Mouse (Mus musculus) midbrain, embryonic 15.5 days (tissue): ENCODE measurements around the gene Zcchc8. TPM values are rescaled to one million over a fixed set of nuclear protein-coding genes. Genes with fewer than 3 reads are reported as not detected.

Source experiments
- ATAC-seq: fragments of 200-750 bp; cut with Nextera tagmentation; replicated peaks from 2 replicates; pipeline ENCODE4 v1.8.0; 2017; ENCODE audit warnings: moderate TSS enrichment
- H3K27ac ChIP-seq: fragments of 300-500 bp; sonication (generic); 2 replicates; pipeline ENCODE4 v1.5.1; 2015; ENCODE audit warnings: mild to moderate bottlenecking, inconsistent platforms
- H3K27me3 ChIP-seq: fragments of 300-500 bp; sonication (generic); replicated peaks from 2 replicates; pipeline ENCODE4 v1.6.1; 2015; ENCODE audit warnings: inconsistent platforms
- H3K36me3 ChIP-seq: fragments of 300-500 bp; sonication (generic); replicated peaks from 2 replicates; pipeline ENCODE4 v1.6.1; 2015; ENCODE audit warnings: inconsistent platforms
- H3K4me1 ChIP-seq: fragments of 300-500 bp; sonication (generic); 2 replicates; pipeline ENCODE4 v1.6.1; 2015; ENCODE audit warnings: inconsistent platforms
- H3K4me2 ChIP-seq: fragments of 300-500 bp; sonication (generic); 2 replicates; pipeline ENCODE4 v1.6.1; 2015; ENCODE audit warnings: inconsistent platforms, mild to moderate bottlenecking, moderate library complexity
- H3K4me3 ChIP-seq: fragments of 300-500 bp; sonication (generic); 2 replicates; pipeline ENCODE4 v1.5.1; 2015; ENCODE audit warnings: mild to moderate bottlenecking, inconsistent platforms
- H3K9ac ChIP-seq: fragments of 300-500 bp; sonication (generic); 2 replicates; pipeline ENCODE4 v1.6.1; 2015; ENCODE audit warnings: mild to moderate bottlenecking, inconsistent platforms
- H3K9me3 ChIP-seq: fragments of 300-500 bp; sonication (generic); 2 replicates; pipeline ENCODE4 v1.6.1; 2016; ENCODE audit warnings: inconsistent platforms
- WGBS: fragments of 180-500 bp; shearing (Covaris S2); methylation state at CpG from one replicate; pipeline ENCODE4 v1.1.7; 2015; ENCODE audit warnings: mixed read lengths; 5-methylcytosine and 5-hydroxymethylcytosine counted together
- polyA plus RNA-seq: library from polyadenylated mRNA; unstranded; fragments of >200 nt; fragmentation: Nextera tagmentation; extraction: Ambion mirVana; gene quantifications from 2 replicates; pipeline ENCODE4 v1.2.1, GENCODE M21; 2015

Zcchc8 gene
- polyA plus RNA-seq, 1 experiment from 2014 or later = 68.0 TPM

DNA sequence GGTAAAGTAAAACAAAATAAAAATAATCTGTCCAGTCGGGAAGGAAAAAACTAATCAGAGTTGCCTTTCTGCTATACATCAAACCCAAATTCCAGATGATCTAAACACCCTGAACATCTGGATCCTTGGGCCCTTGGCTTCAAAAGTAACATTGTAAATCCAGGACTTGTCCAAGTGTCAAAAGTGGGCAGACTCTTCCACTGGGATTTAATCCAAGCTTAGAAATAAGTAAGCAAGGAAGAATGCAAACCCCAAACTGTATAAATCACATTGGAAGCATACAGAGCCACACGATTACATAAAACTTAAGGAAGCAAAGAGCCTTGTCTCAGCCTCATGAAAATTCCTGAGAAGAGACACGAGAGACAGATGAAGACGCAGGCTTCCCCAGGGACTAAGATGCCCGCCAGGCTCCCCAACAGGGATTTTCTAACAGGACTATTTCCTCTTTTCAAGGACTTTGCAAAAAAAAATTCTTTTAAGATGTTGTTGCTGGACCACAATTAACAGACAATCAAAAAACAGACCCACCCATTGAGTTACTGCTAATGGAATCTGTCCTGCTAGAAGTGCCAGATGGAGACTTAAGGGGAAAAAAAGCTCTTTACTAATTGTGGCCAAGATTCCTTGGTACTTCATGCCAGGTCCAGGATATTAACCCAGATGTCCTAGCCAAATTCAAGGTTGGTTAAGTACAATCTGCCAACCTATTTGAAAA is 41.2 kb downstream of the Zcchc8 start:
- H3K4me2 ChIP-seq = no peak overlapping the region
- no peaks in the 10 kb centered on the region for H3K36me3 ChIP-seq
- no peak for ATAC-seq
- no peak overlapping the region for H3K4me3 ChIP-seq
- no peak overlapping the region for H3K9ac ChIP-seq
- H3K4me1 ChIP-seq = peaks cover 32% of the 10 kb centered on the region
- H3K9me3 ChIP-seq = no peaks in the 10 kb centered on the region
- no peaks in the 10 kb centered on the region for H3K27me3 ChIP-seq
- H3K27ac ChIP-seq = no peak overlapping the region
- WGBS = 34% methylated on average over 5 of the region's 5 CpGs

DNA sequence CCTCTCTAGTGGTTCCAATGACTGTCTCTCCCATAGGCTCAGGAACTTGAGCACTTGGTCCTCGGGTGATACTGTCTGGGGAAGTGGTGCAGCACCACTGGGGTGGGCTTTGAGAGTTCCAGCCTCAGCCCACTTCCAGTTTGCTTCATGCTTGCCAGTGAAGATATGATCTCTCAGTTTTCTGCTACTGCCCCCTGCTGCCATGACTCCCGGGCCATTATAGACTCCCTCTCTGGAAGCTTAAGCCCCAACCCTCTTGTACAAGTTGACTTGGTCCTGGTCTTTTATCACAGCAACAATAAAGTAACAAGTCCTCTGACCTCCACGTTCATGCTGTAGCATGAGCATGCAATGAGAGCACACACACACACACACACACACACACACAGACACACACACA is 41.8 kb downstream of the Zcchc8 start:
- no peak overlapping the region for H3K27ac ChIP-seq
- H3K4me2 ChIP-seq = no peak overlapping the region
- no peaks in the 10 kb centered on the region for H3K27me3 ChIP-seq
- H3K9me3 ChIP-seq = no peaks in the 10 kb centered on the region
- WGBS = 78% methylated on average over 3 of the region's 3 CpGs
- ATAC-seq = no peak
- H3K4me1 ChIP-seq = peaks cover 32% of the 10 kb centered on the region
- H3K36me3 ChIP-seq = no peaks in the 10 kb centered on the region
- H3K4me3 ChIP-seq = no peak overlapping the region
- H3K9ac ChIP-seq = no peak overlapping the region

DNA sequence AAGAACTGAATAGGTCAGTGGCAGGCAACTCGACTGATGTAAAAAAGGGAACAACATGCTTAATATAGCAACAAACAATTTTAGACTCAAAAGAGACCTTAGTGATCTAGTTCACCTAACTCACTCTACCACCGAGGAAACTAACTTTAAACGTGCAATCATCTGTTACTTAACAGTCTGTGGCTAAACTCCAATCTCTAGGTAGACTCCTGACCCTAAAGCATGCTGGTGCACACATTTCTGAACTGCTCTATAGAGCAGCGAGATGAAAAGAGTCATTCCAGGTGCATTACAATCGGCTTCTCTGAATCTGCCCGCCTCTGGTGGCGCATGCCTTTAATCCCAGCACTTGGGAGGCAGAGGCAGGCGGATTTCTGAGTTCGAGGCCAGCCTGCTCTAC is 45.2 kb downstream of the Zcchc8 start:
- no peak overlapping the region for H3K9ac ChIP-seq
- no peak overlapping the region for H3K27ac ChIP-seq
- no peaks in the 10 kb centered on the region for H3K36me3 ChIP-seq
- ATAC-seq = no peak
- H3K4me2 ChIP-seq = no peak overlapping the region
- no peak overlapping the region for H3K4me3 ChIP-seq
- peaks cover 18% of the 10 kb centered on the region for H3K4me1 ChIP-seq
- no peaks in the 10 kb centered on the region for H3K27me3 ChIP-seq
- WGBS = 88% methylated on average over 9 of the region's 9 CpGs
- no peaks in the 10 kb centered on the region for H3K9me3 ChIP-seq

DNA sequence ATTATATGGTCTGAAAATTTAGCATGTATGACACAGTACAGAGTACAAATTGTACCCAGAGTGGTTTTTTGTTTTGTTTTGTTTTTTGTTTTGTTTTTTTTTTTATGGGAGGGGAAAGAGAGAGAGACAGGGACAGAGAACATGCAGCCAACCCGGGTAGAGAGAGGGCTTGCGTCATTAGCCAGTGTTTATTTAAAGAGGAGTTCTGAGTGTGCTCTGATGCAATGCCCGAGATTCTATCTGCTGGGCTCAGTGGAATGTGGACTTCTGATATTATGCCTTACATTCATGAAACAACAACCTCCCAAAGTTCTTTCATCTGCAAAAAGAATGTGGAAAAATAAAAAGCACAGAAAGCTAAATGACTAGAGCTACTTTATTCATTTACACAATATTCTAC is 45.7 kb downstream of the Zcchc8 start:
- Histone ChIP-seq H3K36me3 (no peaks in the 10 kb centered on the region), H3K4me3 (no peak overlapping the region), H3K9ac (no peak overlapping the region), H3K27ac (no peak overlapping the region), H3K4me1 (peaks cover 18% of the 10 kb centered on the region), H3K9me3 (no peaks in the 10 kb centered on the region), H3K27me3 (no peaks in the 10 kb centered on the region), H3K4me2 (no peak overlapping the region)
- no peak for ATAC-seq
- WGBS = 68% methylated on average over 3 of the region's 3 CpGs

DNA sequence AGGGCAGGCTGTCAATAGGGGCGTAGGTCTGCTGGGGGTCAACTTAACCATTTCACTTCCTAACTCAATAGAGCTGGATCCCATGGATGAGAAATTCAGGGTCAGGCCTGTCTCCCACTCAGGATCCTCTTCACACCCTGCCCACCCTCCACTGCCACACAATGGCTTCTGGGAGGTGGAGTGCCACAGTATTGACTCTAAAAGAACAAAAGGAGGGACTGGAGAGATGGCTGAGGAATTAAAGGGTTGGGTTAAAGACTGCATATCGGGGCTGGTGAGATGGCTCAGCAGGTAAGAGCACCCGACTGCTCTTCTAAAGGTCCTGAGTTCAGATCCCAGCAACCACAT is 49.5 kb downstream of the Zcchc8 start:
- Histone ChIP-seq H3K4me3 (no peak overlapping the region), H3K27ac (no peak overlapping the region), H3K36me3 (no peaks in the 10 kb centered on the region), H3K4me1 (peaks cover 10% of the 10 kb centered on the region; the same call in 1 of the 2 replicates), H3K9ac (no peak overlapping the region), H3K27me3 (no peaks in the 10 kb centered on the region), H3K9me3 (no peaks in the 10 kb centered on the region), H3K4me2 (no peak overlapping the region)
- ATAC-seq = no peak
- WGBS = 74% methylated on average over 3 of the region's 3 CpGs

DNA sequence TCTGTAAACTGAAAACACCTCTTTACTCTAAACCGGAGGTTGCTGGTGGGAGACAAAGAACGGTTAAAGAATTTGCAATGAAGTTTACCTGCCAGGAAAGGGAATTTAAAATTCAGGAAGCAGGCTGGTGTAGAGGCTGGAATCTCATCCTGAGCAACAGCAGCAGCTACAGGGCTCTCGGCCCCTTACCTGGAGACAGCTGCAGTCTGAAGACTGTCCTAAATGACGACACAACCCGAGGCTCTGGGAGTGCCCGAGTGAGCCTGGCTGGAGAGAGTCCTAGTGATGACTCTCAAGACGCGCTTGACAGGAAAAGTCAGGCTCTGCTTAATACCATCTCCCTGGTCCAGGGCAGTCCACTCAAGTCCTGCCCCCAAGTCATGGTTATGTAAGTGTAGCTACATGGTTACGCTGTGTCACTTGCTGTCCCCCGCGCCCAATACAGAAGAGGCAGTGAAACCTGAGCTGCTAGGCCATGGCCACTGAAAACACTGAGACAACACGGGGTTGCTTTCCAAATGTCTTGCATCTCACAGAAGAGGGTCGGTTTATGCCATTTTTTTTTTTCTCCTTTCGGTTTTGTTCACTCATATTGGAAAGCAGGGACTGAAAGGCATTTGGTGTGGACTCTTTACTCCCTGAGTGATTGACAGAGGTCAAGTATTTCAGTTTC is 50.0 kb downstream of the Zcchc8 start:
- Histone ChIP-seq H3K27me3 (no peaks in the 10 kb centered on the region), H3K27ac (peak overlapping the region; percentile 14; the same call in 1 of the 2 replicates), H3K9ac (no peak overlapping the region), H3K4me1 (peaks cover 10% of the 10 kb centered on the region; the same call in 1 of the 2 replicates), H3K4me2 (no peak overlapping the region), H3K4me3 (no peak overlapping the region), H3K36me3 (no peaks in the 10 kb centered on the region), H3K9me3 (no peaks in the 10 kb centered on the region)
- WGBS = 48% methylated on average over 14 of the region's 14 CpGs
- ATAC-seq = no peak

DNA sequence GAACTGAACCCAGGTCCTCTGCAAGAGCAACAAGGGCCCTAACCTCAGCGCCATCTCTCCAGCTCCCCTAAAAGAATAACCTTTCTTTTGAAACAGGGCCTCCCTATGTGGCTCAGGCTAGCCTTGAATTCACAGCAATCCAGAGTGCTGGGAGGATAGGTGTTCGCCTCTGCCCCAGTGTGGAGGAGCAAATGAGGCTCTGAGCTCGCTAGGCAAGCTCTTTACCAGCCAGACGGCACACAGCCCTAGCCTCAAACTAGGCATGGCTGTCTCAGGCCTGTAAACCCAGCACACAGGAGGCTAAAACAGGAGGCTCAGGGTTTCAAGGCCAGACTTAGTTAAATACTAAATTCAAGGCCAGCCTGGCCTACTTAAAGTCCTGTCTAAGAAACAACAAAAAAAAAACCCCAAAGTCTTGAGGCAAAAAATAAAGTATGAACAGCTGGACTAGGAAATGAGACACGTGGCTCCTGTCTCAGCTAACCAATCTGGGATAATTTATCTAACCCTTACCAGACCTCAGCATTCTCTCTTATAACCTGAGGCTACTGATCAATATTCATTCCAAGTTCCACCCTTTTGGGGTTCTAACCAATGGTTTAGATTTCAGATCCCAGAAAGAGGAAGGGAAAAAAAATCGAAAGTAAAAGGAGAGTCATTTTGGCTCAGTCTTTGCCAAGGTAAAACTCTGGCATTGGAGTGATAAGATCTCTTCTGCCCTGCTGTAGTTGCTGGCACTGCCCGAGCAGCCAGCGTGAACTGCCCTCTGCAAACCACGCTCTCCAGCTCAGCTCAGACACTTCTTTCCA is 50.7 kb downstream of the Zcchc8 start:
- H3K4me2 ChIP-seq = no peak overlapping the region
- no peak for ATAC-seq
- H3K4me1 ChIP-seq = peaks cover 10% of the 10 kb centered on the region; the same call in 1 of the 2 replicates
- no peaks in the 10 kb centered on the region for H3K9me3 ChIP-seq
- peak overlapping the region; percentile 14; the same call in 1 of the 2 replicates for H3K27ac ChIP-seq
- H3K36me3 ChIP-seq = no peaks in the 10 kb centered on the region
- H3K9ac ChIP-seq = no peak overlapping the region
- H3K4me3 ChIP-seq = no peak overlapping the region
- no peaks in the 10 kb centered on the region for H3K27me3 ChIP-seq
- WGBS = 73% methylated on average over 9 of the region's 9 CpGs

DNA sequence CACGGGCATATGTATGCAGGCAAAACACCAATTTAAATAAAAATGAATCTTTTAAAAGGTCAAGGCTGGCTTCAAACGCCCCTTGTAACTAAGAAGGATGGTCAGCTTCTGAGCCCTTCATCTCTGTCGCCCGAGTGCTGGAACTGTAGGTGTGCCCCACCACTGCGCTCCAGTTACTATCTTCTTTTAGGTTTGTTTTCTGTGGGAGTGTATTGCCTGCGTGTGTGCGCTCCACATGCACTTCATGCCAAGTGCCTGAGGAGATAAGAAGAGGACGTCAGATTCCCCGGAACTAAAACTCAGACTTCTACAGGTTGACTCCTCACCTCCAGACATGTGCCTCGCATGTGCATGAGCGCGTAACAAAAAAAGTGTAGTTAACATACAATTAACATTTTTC is 53.0 kb downstream of the Zcchc8 start:
- 91% methylated on average over 12 of the region's 12 CpGs for WGBS
- no peak overlapping the region for H3K9ac ChIP-seq
- ATAC-seq = no peak

DNA sequence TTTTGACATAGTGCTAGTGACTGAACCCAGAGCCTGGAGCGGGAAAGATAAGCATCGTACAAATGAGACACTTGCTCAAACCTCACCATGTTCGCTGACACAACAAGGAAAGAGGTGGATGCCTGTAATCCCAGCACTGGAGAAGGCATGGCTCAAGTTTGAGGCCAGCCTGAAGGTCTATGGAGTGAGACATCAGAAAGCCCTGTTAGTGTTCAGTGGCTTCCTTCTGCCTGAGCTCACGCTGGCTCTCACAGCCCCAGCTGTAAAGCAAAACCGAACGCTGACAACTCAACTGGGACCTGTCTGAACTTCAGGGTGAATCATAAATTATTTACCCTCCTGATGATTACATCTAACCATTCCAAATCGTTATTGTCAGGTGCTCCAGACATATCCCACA is 54.9 kb downstream of the Zcchc8 start:
- 80% methylated on average over 7 of the region's 7 CpGs for WGBS
- H3K27ac ChIP-seq = no peak overlapping the region
- no peaks in the 10 kb centered on the region for H3K36me3 ChIP-seq
- no peak for ATAC-seq
- H3K9ac ChIP-seq = no peak overlapping the region
- H3K4me3 ChIP-seq = no peak overlapping the region
- H3K9me3 ChIP-seq = no peaks in the 10 kb centered on the region
- H3K27me3 ChIP-seq = no peaks in the 10 kb centered on the region
- H3K4me1 ChIP-seq = peaks cover 4% of the 10 kb centered on the region; the same call in 1 of the 2 replicates
- H3K4me2 ChIP-seq = no peak overlapping the region

More for the DNA sequence above, 53.0 kb downstream of the Zcchc8 start:
- Histone ChIP-seq H3K27ac (no peak overlapping the region), H3K27me3 (no peaks in the 10 kb centered on the region), H3K9me3 (no peaks in the 10 kb centered on the region), H3K4me3 (no peak overlapping the region), H3K4me1 (peaks cover 10% of the 10 kb centered on the region; the same call in 1 of the 2 replicates), H3K4me2 (no peak overlapping the region), H3K36me3 (no peaks in the 10 kb centered on the region)

DNA sequence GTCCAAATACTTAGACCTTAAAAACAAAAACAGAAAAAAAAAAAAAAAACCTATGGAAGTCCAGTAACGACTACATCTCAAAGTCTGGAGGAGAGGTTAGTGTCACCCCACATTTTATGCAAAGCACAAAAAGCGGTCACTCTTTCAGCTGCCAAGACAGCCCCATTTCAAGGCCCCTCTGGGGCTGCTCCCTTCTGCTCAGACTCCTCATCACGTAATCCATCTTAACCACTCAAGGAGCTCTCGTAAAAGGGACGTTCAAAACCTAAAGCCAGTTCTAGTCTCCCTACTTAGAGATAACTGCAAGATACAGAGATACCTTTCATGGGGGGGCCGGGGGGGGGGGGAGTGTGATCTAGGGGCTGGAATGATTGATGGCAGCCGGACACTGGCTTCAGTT is 56.6 kb downstream of the Zcchc8 start:
- Histone ChIP-seq H3K36me3 (no peaks in the 10 kb centered on the region), H3K27ac (no peak overlapping the region), H3K4me1 (peaks cover 4% of the 10 kb centered on the region; the same call in 1 of the 2 replicates), H3K27me3 (no peaks in the 10 kb centered on the region), H3K9me3 (no peaks in the 10 kb centered on the region), H3K4me2 (no peak overlapping the region), H3K4me3 (no peak overlapping the region), H3K9ac (no peak overlapping the region)
- 81% methylated on average over 7 of the region's 7 CpGs for WGBS
- ATAC-seq = no peak

DNA sequence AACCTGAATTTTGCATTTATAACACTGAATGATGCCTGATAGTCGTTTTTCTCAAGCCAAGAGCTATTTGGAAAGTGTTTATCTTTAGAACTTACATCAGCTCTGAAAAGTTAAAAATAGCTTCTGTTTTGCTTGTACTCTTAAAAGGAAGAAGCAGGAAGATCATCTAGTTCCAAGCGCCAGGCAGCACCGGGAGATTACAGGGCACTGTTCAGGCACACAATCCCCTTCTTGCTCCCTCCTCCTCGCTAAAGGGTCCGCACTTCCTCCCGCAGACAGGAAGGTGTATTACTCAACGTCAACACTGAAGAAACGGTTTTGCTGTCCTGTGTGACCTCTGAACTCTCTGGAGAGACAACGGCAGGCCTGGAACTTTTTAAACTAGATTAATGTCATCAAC is 58.8 kb downstream of the Zcchc8 start:
- H3K4me2 ChIP-seq = no peak overlapping the region
- 69% methylated on average over 9 of the region's 9 CpGs for WGBS
- H3K4me1 ChIP-seq = peaks cover 5% of the 10 kb centered on the region; the same call in 1 of the 2 replicates
- no peak overlapping the region for H3K27ac ChIP-seq
- ATAC-seq = no peak
- no peaks in the 10 kb centered on the region for H3K27me3 ChIP-seq
- no peak overlapping the region for H3K9ac ChIP-seq
- H3K9me3 ChIP-seq = no peaks in the 10 kb centered on the region
- no peak overlapping the region for H3K4me3 ChIP-seq
- no peaks in the 10 kb centered on the region for H3K36me3 ChIP-seq

DNA sequence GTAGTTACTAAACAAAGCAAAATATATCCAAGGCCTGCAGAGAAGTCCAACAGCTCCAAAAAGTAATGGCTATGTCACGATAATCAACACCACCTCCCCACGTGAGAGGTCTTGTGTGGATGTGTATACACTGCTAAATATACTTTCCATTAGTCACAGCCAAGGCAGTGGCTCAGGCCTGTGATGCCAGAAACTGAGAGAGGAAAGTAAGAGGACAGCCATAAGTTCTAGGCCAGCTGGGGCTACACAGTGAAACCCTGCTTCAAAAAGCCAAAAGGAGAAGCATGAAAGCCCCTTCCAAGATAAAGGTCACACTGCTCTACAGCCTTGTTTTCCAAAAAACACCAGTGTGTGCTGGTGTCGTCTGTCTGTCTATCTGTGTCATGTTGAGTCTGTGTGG is 59.3 kb downstream of the Zcchc8 start:
- Histone ChIP-seq H3K4me1 (peaks cover 5% of the 10 kb centered on the region; the same call in 1 of the 2 replicates), H3K27me3 (no peaks in the 10 kb centered on the region), H3K9me3 (no peaks in the 10 kb centered on the region), H3K27ac (no peak overlapping the region), H3K36me3 (no peaks in the 10 kb centered on the region), H3K4me2 (no peak overlapping the region), H3K9ac (no peak overlapping the region), H3K4me3 (no peak overlapping the region)
- no peak for ATAC-seq
- WGBS = 87% methylated on average over 3 of the region's 3 CpGs
